Mouse (Mus musculus) heart, embryonic 12.5 days (tissue): ENCODE data around the gene Gosr2. TPM values are rescaled to one million over a fixed set of nuclear protein-coding genes. Genes with fewer than 3 reads are reported as not detected.

Source experiments
- ATAC-seq: fragments of 200-750 bp; cut with Nextera tagmentation; 2 replicates; pipeline ENCODE4 v1.8.0; 2017; ENCODE audit warnings: moderate TSS enrichment, moderate library complexity; ENCODE audit not compliant: insufficient number of reproducible peaks, low FRiP score
- H3K27ac ChIP-seq: fragments of 300-500 bp; sonication (generic); 2 replicates; pipeline ENCODE4 v1.5.1; 2016; ENCODE audit warnings: mild to moderate bottlenecking, moderate library complexity; ENCODE audit not compliant: poor library complexity, severe bottlenecking
- H3K27me3 ChIP-seq: fragments of 300-500 bp; sonication (generic); replicated peaks from 2 replicates; pipeline ENCODE4 v1.6.1; 2016; ENCODE audit warnings: mild to moderate bottlenecking, moderate library complexity
- H3K36me3 ChIP-seq: fragments of 300-500 bp; sonication (generic); 2 replicates; pipeline ENCODE4 v1.6.1; 2016; ENCODE audit warnings: mild to moderate bottlenecking, moderate library complexity
- H3K4me1 ChIP-seq: fragments of 300-500 bp; sonication (generic); replicated peaks from 2 replicates; pipeline ENCODE4 v1.6.1; 2016; ENCODE audit warnings: mild to moderate bottlenecking
- H3K4me2 ChIP-seq: fragments of 300-500 bp; sonication (generic); 2 replicates; pipeline ENCODE4 v1.6.1; 2016; ENCODE audit warnings: mild to moderate bottlenecking, moderate library complexity
- H3K4me3 ChIP-seq: fragments of 300-500 bp; sonication (generic); 2 replicates; pipeline ENCODE4 v1.5.1; 2016; ENCODE audit warnings: mild to moderate bottlenecking
- H3K9ac ChIP-seq: fragments of 300-500 bp; sonication (generic); 2 replicates; pipeline ENCODE4 v1.6.1; 2016; ENCODE audit warnings: mild to moderate bottlenecking, moderate library complexity
- H3K9me3 ChIP-seq: fragments of 300-500 bp; sonication (generic); replicated peaks from 2 replicates; pipeline ENCODE4 v1.6.1; 2016; ENCODE audit warnings: mild to moderate bottlenecking, moderate library complexity
- WGBS: fragments of 180-500 bp; shearing (Covaris S2); methylation state at CpG from one replicate; pipeline ENCODE4 v1.1.7; 2016; 5-methylcytosine and 5-hydroxymethylcytosine counted together
- polyA plus RNA-seq: library from polyadenylated mRNA; unstranded; fragments of >200 nt; fragmentation: Nextera tagmentation; extraction: Ambion mirVana; gene quantifications from 2 replicates; pipeline ENCODE4 v1.2.1, GENCODE M21; 2016

The Gosr2 gene
- polyA plus RNA-seq, 1 experiment from 2014 or later: 69.9 TPM

DNA sequence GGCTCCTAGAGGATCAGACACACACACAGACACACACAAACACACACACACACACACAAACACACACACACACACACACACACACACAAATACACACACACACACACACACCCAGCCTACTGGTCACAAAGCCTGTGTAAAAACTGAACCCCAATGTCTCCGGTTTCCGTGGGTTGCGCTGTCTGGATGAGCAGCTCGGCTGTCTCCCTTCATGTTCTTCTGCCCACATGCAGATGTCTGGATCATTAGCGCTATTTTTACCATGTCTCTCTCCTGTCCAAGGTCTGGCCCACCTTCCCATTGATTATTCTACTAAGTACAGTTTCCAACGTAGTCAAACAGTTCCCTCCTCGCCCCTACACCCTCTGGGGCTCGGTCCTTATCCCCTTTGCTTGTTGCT, 34.6 kb downstream of the Gosr2 start:
- H3K4me3 ChIP-seq: no peak overlapping the region
- 81% methylated on average over 8 of the region's 8 CpGs for WGBS

DNA sequence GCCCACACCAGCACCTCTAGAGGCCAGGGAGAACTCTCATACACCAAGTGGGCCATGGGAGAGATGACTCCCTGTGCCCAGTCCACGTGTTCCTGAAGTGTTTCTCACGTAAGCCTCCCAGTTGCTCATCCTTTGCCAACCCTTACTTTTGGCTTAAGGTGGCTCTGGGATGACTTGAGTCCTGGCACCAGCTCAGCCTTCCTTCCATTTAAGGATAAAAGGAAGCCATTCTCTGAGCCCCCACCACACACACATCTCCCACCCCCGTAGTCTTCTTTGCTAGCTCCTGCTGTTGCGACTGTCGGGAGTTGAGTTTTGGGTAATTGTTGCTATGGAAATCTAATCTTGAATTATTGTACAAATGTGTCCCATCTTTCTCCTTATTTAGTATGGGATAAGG, 35.2 kb downstream of the Gosr2 start:
- Histone ChIP-seq H3K4me1 (peaks cover 7% of the 10 kb centered on the region; the same call in 1 of the 2 replicates), H3K36me3 (no peaks in the 10 kb centered on the region), H3K9me3 (no peaks in the 10 kb centered on the region), H3K4me3 (no peak overlapping the region), H3K27me3 (peaks cover 16% of the 10 kb centered on the region; the same call in 1 of the 2 replicates), H3K27ac (no peak overlapping the region), H3K4me2 (no peak overlapping the region), H3K9ac (no peak overlapping the region)
- no peak for ATAC-seq
- 79% methylated on average over 5 of the region's 5 CpGs for WGBS

More for the DNA sequence above, 34.6 kb downstream of the Gosr2 start:
- H3K4me2 ChIP-seq: no peak overlapping the region
- peaks cover 7% of the 10 kb centered on the region; the same call in 1 of the 2 replicates for H3K4me1 ChIP-seq
- peaks cover 14% of the 10 kb centered on the region; the same call in 1 of the 2 replicates for H3K27me3 ChIP-seq
- no peaks in the 10 kb centered on the region for H3K36me3 ChIP-seq
- no peak overlapping the region for H3K27ac ChIP-seq
- no peaks in the 10 kb centered on the region for H3K9me3 ChIP-seq
- no peak overlapping the region for H3K9ac ChIP-seq
- ATAC-seq: no peak

DNA sequence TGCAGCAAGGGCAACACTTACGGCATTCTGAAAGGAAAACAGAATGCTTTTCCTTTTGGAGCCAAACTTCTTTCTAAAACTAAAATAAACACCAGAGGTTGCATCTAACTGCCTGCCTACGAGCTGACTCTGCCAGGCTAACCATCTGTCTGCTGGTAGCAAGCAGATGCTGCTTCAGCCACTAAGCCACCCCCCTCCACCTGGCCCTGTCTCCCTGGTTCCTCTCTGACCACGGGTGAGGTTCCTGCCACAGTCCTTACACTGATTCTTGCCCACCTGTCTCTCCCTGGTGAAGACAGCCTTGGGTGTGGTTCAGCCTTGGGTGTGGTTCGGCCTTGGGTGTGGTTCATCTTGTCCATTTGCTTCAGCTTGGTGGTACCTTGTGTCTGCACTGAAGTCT, 35.8 kb downstream of the Gosr2 start:
- no peak for ATAC-seq
- H3K36me3 ChIP-seq: no peaks in the 10 kb centered on the region
- H3K4me1 ChIP-seq: peaks cover 7% of the 10 kb centered on the region; the same call in 1 of the 2 replicates
- H3K27ac ChIP-seq: no peak overlapping the region
- WGBS: 54% methylated on average over 4 of the region's 4 CpGs
- H3K9ac ChIP-seq: no peak overlapping the region
- H3K9me3 ChIP-seq: no peaks in the 10 kb centered on the region
- H3K4me3 ChIP-seq: no peak overlapping the region
- H3K4me2 ChIP-seq: no peak overlapping the region
- H3K27me3 ChIP-seq: peaks cover 17% of the 10 kb centered on the region; the same call in 1 of the 2 replicates

DNA sequence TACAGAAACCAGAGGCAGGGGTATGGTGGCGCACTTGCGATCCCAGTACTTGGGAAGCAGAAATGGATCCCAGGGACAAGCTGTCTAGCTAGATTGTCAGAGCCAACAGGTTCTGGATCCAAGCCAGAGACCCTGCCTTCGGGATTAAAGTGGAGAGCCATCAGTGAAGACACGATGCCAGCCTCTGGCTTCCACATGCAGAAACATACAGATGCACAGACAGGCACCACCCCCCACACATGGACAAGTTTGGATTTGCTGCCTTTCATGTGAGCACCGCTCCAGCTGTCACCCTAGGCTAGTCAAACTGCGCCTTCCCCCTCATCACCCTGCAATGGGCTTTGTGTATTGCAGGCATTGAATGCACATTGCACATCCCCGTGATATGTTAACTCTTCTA, 39.5 kb downstream of the Gosr2 start:
- Histone ChIP-seq H3K9ac (no peak overlapping the region), H3K36me3 (no peaks in the 10 kb centered on the region), H3K27ac (no peak overlapping the region), H3K4me1 (no peaks in the 10 kb centered on the region), H3K4me3 (no peak overlapping the region), H3K27me3 (peaks cover 51% of the 10 kb centered on the region), H3K9me3 (no peaks in the 10 kb centered on the region), H3K4me2 (no peak overlapping the region)
- no peak for ATAC-seq
- 73% methylated on average over 7 of the region's 7 CpGs for WGBS

DNA sequence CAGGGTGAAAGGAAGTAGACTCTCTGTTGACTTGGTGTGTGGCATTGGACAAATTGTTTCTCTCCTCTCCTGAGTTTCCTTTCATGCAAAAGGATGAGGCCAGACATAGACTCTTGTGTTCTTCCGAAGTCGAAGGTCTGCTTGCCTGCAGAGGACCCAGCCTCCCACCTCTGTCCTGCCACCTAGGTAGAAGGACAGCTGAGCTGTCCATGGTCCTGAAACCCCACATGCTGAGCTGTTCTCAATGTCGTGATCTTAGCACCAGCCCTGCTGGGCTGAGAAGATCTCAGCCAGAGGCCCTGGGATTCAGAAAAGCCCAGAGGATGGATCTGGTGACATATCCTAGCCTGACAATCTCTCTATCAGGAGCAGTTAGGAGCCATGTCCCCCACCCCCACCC, 41.2 kb downstream of the Gosr2 start:
- ATAC-seq: no peak
- no peak overlapping the region for H3K4me3 ChIP-seq
- H3K4me2 ChIP-seq: no peak overlapping the region
- H3K9ac ChIP-seq: no peak overlapping the region
- H3K4me1 ChIP-seq: no peaks in the 10 kb centered on the region
- H3K27me3 ChIP-seq: peaks cover 62% of the 10 kb centered on the region
- H3K36me3 ChIP-seq: no peaks in the 10 kb centered on the region
- 11% methylated on average over 3 of the region's 3 CpGs for WGBS
- no peaks in the 10 kb centered on the region for H3K9me3 ChIP-seq
- H3K27ac ChIP-seq: no peak overlapping the region

DNA sequence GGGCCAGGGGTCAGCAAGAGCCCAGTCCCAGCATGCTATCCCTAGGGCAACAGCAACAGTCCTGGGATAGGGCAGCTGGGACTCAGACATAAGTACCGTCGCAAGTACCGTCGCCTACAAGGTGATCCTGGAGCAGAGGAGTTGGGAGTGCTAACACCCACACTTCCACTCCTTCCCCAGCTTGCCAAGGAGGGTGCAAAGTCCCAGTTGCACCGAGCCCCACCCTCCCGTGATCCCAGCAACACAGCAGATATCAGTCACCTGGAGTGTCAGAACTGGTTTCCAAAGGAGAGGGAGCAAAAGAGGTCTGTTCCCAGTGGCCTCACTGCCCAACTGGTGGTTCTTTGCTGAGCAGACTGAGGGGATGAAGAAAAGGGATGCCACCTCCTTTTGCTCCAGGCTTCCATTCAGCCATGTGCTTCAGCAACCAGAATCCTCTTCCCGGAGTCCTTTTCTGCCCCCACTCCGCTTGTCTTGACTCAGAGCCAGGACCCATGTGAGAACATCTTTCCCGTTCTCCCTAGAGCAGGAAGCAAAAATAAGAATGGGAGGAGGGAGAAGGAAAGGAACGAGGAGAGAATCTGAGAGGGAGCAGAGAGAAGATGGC, 44.2 kb downstream of the Gosr2 start:
- no peak overlapping the region for H3K9ac ChIP-seq
- ATAC-seq: no peak
- peaks cover 87% of the 10 kb centered on the region for H3K27me3 ChIP-seq
- H3K4me1 ChIP-seq: peaks cover 13% of the 10 kb centered on the region
- 56% methylated on average over 10 of the region's 10 CpGs for WGBS
- H3K9me3 ChIP-seq: no peaks in the 10 kb centered on the region
- no peak overlapping the region for H3K4me2 ChIP-seq
- no peak overlapping the region for H3K4me3 ChIP-seq
- H3K27ac ChIP-seq: no peak overlapping the region
- no peaks in the 10 kb centered on the region for H3K36me3 ChIP-seq

DNA sequence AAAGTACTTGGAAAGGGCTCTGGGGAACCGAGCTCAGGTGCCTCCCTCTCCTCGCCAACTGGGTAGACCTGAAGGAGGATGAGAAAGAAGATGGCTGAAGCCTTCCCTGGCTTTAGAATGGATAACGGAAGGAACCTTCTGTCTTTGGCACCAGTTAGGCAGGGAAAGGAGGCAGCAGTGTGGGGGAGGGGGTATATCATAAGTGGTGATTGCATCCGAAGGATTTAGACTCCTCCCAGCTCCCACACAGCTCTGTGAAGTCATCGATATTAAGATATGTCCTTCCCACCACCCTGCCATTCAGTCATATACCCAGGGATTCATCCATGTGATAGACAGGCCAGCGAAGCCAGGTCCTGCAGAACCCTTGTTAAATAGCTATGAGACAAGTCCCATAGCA, 46.3 kb downstream of the Gosr2 start:
- no peak overlapping the region for H3K9ac ChIP-seq
- H3K27me3 ChIP-seq: peaks cover 97% of the 10 kb centered on the region
- 72% methylated on average over 6 of the region's 6 CpGs for WGBS
- no peak overlapping the region for H3K4me3 ChIP-seq
- no peak for ATAC-seq
- H3K9me3 ChIP-seq: no peaks in the 10 kb centered on the region
- H3K4me1 ChIP-seq: peaks cover 13% of the 10 kb centered on the region
- no peaks in the 10 kb centered on the region for H3K36me3 ChIP-seq
- no peak overlapping the region for H3K27ac ChIP-seq
- H3K4me2 ChIP-seq: no peak overlapping the region

DNA sequence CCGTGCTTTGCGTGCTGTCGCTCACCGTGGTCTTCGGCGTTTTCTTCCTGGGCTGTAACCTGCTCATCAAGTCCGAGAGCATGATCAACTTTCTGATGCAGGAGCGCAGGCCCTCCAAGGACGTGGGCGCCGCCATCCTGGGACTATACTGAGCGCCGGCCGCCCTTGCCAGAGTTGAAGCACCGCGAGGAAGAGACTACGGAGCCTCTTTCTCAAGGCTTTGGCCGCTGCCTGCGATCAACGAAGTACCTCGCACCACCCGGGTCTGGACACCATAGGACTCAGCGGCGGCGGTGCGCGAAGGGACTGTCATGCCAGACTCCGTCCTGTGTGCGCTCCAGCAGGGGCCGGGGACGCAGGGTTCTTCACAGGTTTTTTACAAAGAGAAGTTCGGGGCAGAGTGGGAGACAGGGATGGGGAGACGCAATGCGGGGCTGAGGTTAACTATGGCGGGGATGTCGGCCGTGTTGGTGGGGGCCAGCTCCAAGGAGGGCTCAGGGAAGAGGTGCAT, 47.7 kb downstream of the Gosr2 start:
- no peak overlapping the region for H3K27ac ChIP-seq
- H3K4me3 ChIP-seq: peak overlapping the region; percentile 42
- H3K9me3 ChIP-seq: no peaks in the 10 kb centered on the region
- peaks cover 13% of the 10 kb centered on the region for H3K4me1 ChIP-seq
- 2% methylated on average over 37 of the region's 37 CpGs for WGBS
- H3K9ac ChIP-seq: no peak overlapping the region
- peaks cover 94% of the 10 kb centered on the region for H3K27me3 ChIP-seq
- ATAC-seq: no peak
- peak overlapping the region; percentile 75 for H3K4me2 ChIP-seq
- no peaks in the 10 kb centered on the region for H3K36me3 ChIP-seq

DNA sequence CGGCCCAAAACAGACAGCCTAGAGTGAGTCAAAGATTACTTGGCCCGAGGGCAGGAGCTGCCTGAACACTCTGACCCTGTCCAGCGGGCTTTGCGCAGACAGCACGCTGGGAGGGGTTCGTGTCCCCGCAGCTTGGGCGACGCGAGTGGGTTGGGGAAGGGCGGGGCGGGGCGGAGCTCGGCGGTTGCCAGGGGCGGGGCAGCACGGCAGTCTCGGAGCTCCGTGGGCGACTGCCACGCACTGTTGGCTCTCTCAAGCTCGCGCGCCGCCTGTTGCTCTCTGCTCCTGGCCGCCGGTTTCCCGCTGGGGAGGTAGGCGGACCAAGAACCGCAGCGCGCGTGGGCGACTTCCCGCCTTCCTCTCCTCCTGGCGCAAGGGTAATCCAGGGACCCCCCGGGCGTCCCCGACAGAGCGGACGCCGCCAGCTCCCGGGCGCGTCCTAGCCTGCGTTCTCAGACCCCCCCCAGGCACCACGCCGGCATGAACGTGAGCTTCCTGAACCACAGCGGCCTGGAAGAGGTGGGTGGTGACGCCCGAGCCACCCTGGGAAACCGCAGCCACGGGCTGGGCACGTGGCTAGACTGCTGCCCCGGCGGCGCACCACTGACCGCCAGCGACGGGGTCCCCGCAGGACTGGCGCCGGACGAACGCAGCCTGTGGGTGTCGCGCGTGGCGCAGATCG, 48.3 kb downstream of the Gosr2 start, which contains the start of gene Rprml:
Gene Rprml, plus strand, starts transcription at position 270 of the 682 bp plus-strand sequence.
- Histone ChIP-seq H3K9ac (no peak within 1 kb of the TSS), H3K27me3 (peaks cover 88% of the 10 kb centered on the region), H3K4me2 (peak within 1 kb of the TSS; percentile 75), H3K36me3 (no peaks in the 10 kb centered on the region), H3K27ac (no peak within 1 kb of the TSS), H3K4me1 (peaks cover 13% of the 10 kb centered on the region), H3K4me3 (peak within 1 kb of the TSS; percentile 42), H3K9me3 (peaks cover 1% of the 10 kb centered on the region; the same call in 1 of the 2 replicates)
- ATAC-seq: 0 out of 2 replicates have a peak, but pooled peaks have one; percentile 12
- WGBS: under 1% methylated on average over 71 of the region's 71 CpGs

DNA sequence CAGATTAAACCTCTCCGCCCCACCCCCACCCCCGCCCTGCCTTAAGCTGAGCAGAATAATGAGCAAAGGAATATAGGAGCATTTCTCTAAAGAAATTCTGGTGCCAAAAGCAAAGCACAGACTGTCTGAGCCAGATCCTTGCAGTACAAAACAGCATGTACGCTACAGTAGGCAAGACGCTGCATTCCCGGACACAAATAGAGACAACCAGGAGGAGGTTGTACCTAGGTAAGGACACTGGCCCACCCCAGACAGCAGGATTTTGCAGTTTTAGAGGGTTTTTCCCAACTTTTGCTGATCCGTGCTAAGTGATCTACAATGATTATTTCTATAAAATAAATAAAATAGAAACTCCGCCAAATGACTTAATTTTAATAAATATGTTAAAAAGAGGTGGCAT, 49.0 kb downstream of the Gosr2 start:
- H3K4me3 ChIP-seq: no peak overlapping the region
- no peaks in the 10 kb centered on the region for H3K36me3 ChIP-seq
- no peak overlapping the region for H3K4me2 ChIP-seq
- H3K9ac ChIP-seq: no peak overlapping the region
- H3K9me3 ChIP-seq: peaks cover 4% of the 10 kb centered on the region; the same call in 1 of the 2 replicates
- no peak for ATAC-seq
- no peak overlapping the region for H3K27ac ChIP-seq
- 29% methylated on average over 7 of the region's 7 CpGs for WGBS
- peaks cover 13% of the 10 kb centered on the region for H3K4me1 ChIP-seq
- peaks cover 80% of the 10 kb centered on the region for H3K27me3 ChIP-seq

DNA sequence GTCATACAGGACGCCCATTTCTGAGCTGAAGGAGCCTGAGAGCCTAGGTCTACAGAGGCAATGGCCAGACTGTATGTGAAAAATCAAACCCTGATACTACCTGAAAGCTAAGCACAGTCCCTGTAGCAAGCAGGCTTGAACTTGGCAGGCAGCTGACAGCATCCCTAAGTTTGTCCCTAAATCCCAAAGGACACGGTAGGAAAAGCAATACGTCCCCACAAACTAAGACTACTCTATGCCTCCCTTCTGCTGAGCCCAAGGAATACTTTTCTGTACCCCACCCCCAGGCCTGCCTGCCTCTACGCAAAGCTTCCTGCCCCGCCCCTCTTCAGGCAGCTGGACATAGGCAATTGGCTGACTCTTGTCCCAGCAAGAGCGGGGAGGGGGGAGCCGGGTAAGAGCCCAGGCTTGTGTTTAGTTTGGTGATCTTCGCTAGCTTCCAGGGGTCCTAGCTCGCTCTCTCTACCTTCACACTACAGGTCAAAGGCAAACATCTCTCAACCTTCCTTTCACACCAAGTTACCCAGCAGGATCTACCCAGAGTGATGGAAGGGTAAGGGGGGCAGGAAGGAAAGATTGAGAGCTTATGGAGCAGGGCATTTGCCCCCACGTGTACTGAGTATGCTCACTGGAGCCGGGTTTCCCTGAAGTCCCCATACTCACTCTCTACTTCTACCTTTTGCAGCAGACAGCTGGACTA, 49.6 kb downstream of the Gosr2 start:
- Histone ChIP-seq H3K9ac (no peak overlapping the region), H3K36me3 (no peaks in the 10 kb centered on the region), H3K27ac (no peak overlapping the region), H3K4me1 (peaks cover 13% of the 10 kb centered on the region), H3K27me3 (peaks cover 74% of the 10 kb centered on the region), H3K4me2 (no peak overlapping the region), H3K4me3 (no peak overlapping the region), H3K9me3 (peaks cover 4% of the 10 kb centered on the region; the same call in 1 of the 2 replicates)
- no peak for ATAC-seq
- 8% methylated on average over 11 of the region's 11 CpGs for WGBS
